Mouse (Mus musculus) CH12F3 (cell line): ENCODE data around the gene Cradd.

ENCODE experiments used
- in situ Hi-C: fragments of 300-500 bp; cut with MboI; formaldehyde crosslinking; loops from 2 replicates; pipeline ENCODE4 v1.14.3; 2020; ENCODE audit warnings: low sequenced_read_pairs

Gene Cradd

DNA sequence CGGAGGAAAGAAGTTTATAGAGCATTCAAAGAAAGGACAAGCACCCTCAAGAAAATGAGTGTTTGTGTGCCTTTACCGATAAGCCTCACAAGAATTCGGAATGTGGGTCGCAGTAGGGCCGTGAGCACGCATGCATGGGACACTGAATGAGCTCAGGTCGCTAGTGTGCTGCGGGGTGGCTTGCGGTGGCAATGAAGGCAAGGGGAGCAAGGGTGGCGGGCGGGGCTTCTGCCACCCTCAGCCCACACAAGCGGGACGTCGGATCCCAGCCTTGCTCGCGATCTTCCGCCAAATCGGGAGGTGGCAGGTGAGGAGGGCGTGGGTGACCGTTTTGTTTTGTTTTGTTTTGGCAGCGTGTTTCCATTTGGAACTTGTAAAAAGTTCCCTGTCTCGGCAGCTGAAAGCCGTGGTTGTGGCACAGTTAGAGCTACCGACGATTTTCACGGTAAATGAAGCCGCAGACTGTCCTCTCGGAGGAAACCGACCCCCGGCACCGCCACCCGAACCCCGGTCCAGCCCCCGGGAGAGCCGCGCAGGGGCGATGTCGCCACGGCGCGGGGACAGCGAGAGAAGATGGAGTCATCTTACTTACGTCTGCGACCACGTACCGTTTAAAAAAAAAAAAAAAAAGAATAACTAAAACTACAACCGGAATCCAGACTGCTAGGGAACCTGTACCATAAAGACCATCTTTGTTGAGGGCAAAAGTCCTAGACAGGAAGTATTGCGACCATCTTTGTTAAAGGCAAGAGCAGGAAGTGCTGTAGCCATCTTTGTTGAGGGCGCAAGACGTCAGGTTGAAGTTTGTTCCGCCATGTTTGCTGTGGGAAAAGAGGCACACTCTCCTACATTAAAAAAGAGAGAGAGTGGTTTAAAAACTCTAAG lies at the start of gene Cradd:
Gene Cradd (minus strand): TSS at position 741 of the 885 bp plus-strand sequence.
- in situ Hi-C loops: no loop called here

DNA sequence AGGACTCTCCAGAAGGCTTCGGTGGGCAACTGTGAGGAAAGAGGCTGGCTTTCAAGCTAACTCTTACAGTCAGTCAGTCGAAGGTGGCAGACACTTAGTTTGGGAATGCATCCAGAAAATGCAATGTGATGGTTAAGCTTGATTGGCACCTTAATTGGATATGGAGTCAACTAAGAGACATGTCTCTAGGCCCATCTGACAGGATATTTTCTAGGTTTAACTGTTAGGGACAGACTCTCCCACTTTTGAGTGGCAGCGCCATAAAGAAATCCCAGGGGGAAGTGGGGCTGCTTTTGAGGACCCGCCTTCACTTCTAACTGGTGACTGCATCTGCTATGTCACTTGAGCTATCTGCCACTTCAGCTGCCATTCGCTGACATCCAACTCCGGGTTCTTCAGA lies 49.4 kb upstream of the Cradd start:
- in situ Hi-C loops: no loop called here

DNA sequence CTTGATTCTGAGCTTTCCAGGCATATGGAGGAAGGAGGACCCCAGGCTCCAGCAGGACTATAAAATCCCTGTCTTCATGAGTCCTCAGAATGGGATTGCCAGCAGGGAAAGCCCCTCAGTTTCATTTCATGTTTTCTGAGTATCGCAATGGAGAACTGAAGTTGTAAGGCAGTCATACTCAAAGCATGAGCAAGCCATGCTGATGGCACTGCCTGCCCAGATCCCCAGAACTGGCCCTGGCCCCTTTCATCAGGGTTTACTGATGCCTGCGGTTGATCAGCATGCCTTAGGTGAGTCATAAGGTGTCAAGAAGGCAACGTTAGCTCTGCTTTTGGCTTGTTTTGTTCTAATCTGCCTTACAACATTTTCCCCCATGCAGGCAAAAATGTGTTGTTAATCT lies 48.0 kb upstream of the Cradd start:
- in situ Hi-C loops: no loop called here

DNA sequence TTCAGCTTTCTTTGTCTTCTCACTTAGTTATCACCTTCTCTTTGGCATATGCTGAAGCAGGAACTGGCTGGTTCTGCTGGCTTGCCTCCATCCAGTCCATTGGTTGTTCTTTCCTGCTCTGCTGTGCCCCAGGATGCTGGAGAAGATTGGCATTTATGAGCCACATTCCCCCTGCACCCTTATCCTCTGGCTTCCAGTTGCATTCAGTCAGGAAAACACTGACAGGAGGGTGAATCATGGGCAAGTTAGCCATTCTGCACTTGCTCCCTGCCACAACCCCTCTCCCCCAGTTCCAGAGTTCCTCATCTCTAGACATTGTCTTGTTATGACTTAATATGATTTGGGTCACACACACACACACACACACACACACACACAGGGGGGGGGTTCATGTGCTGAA lies 45.3 kb upstream of the Cradd start:
- in situ Hi-C loops: no loop called here

DNA sequence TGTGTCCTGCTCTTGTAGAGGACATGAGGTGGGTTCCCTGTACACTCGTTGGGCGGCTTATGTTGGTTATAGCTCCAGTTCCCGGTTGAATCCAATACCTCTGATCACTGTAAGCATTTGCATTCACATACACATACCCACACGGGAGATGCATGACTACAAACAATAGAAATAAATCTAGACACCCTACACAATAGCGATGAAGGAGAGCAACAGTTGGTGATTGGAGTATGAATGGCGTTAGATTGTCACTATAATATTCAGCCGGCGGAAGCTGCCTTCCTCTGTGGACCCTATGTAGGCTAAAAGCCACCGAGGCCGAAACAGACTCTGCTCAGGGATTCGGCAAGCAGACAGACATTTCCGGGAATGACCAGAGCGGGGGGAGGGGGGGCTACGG lies 44.2 kb upstream of the Cradd start:
- in situ Hi-C loops: no loop called here

DNA sequence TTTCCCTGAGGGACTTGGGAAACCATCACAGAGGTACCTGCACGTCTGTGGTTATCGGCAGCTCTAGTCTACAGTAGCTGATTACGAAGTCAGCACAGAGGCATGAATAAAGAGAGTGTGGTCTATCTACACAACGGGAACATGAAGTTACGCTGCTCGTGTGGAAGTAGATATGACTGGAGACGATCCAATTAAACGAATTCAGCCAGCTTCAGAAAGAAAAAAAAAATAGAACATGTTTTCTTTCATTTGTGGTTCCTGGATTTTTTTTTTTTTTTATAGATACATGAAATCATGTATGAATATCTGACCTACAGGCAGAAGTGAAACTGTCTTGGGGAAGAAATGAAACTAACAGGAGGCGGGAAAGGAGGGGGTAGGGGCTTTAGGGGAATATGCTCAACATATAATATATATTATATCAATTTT lies 43.7 kb upstream of the Cradd start:
- in situ Hi-C loops: no loop called here

DNA sequence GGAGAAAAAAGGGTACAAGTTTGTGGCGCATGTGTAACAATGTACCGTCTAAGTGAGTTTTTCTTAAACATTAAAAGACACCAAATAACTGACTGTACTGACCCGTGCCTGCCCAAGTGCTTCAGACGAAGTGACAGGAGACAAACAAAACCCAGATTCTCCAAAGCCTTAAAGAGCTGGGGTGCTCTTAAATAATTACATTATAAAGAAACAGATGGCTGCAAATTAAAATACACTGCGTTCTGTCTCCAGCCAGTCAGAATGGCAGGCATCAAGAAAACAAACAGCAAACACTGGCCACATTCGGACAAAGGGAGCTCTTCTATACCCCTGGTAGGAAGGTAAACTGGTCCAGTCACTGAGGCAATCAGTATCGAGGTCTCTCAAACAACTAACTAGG lies 43.3 kb upstream of the Cradd start:
- in situ Hi-C loops: no loop called here

DNA sequence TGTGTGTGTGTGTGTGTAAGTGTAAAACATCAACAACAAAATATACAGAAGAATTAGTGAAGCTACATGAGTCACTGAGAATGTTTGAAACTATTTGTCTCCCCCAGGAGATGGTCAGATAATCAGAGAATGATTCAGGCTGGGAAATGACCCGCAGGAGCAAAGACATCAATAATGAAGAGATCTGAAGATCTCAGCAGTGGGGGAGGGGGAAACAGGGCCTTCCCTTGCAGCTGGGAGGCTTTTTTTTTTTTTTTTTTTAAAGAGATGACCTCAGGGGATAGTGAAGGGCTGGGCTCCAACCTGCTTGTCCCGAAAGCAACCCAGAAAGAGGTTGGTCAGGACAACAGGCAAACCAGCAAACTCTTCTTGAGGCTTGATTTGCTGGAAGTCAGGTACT lies 38.4 kb upstream of the Cradd start:
- in situ Hi-C loops: no loop called here

DNA sequence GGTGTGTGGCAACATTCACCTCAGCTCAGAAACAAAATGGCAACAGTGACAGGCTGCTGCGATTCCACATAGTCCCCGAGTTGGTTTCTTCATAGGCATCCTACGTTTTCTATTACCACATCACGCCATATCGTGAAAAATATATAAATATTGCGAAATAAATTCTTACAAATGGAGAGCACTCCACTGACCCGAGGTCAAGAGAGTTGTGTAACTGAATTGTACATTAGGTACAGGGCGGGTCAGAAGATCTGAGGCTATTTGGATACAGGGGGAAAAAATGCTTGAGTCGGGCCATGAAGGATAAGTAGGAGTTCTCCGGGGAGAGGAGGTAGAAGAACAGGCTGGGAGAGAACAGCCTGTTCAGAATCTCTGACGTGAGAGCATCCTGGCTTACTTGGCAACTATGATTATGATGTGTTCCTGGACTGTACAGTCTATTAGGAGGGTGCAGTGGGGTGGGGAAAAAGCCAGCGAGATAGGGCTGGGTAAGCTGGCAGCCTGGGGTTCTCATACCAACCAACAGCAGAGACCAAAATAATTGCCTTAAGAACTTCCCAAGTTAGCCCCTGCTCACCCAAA lies 37.4 kb upstream of the Cradd start:
- in situ Hi-C loops: no loop called here

DNA sequence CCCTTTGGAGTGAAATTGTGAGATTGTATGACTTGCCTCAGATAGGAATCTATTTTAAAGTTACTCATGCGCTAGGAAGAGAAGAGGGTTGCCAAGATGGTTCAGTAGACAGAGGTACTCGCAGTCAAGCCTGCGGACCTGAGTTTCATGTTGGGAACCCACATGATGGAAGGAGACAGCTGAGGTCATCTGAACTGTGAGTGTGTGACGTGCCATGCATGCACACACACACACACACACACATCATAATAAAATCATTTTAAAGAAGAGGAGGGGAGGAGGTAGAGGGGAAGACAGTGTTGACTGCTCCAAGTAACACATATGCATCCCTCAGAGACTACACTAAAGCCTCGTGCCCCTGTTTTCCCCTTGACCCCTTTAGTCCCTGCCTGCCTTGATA lies 36.1 kb upstream of the Cradd start:
- in situ Hi-C loops: no loop called here

DNA sequence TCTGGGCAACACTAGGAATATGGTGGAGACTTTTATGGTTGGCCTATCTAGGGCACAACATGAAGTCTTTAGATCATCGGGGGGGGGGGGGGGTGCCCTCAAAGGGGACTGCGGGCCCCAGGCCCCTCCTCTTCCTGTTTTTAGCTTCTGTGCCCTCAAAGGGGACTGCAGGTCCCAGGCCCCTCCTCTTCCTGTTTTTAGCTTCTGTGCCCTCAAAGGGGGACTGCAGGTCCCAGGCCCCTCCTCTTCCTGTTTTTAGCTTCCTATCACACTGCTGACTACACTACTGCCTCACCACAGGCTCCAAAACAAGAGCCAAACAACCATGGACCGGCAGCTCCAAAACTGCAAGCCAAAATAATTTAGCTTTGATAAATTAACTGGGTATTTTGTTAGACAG lies 33.8 kb upstream of the Cradd start:
- in situ Hi-C loops: no loop called here

DNA sequence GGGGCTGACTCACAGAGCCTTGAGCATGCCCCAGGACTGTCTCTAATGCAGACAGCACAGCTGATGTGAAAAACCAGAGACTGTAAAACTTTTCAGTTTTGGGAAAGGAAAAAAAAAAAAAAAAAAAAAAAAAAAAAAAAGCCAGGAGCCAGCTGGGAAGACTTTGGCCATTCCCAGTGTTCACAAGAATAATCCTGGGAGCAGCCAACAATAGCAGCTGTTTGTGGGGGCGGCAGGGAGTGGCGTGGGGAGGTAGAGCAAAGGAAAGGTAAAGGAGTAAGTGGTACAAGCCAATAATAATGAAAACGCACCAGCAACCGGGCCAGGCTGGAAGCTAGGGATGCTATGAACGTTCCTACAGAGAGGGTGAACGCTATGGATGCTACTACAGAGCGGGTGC lies 32.8 kb upstream of the Cradd start:
- in situ Hi-C loops: no loop called here

DNA sequence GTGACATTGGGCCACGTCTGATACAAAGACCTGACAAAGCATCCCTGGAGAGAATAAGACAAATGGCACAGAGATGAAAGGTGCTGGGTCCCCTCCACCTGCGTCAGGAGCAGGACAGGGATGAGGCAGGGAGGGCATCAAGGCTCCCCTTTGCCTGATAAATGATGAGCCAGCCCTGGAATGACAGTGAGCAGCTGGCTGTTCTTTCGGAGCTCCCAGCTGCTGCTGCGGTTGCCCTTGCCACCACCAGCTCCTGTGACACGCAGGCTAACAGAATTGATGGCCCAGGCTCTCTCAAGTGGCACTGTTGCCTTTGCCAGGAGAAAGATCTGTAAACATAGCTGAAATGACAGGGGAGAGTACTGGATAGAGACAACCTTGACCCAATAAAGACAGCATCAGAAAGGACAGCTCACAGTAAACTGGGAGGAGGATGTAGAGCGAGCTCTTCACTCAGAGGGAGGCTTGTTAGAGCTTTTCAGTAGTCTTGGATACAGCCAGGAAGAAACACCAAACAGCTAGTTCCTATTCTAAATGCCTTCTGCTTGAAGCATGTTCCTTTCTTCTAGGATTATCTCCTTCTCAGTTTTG lies 31.8 kb upstream of the Cradd start:
- in situ Hi-C loops: no loop called here

DNA sequence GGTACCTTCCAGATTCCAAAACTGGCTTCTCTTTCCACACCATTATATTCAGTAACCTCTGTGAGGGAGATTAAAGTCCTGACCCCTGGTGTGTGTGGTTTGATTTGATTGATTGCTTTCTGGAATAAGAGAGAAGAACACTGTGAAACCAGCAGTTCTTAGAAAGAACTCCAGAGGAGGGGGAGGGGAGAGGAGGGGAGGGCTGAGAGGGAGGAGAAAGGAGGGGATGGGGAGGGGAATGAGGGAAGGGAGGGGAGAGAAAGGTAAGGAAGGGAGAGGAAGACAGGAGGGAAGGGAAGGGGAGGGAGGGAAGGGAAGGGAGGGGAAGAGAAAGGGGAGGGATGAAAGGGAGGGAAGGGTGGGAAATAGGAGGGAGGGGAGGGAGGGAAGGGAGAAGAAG lies 30.7 kb upstream of the Cradd start:
- in situ Hi-C loops: no loop called here

DNA sequence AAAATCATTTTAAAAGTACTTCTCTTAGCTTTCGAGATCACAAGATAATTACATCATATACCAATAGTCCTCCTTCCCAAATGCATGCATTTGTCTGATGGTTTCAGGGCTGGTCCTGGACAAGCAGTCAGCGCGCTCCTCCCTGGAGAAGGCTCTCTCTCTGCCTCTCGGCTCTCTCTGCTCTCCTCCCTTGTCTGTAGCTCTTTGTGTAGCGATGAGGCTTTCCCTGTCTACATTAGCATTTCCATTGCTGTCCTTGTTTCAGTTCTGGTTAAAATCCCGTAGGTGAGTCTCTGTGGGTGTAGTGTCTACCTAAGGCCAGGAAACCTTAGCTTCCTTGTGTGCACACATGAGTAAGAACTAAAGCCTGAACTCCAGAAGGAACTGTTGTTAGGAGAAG lies 30.1 kb upstream of the Cradd start:
- in situ Hi-C loops: no loop called here

DNA sequence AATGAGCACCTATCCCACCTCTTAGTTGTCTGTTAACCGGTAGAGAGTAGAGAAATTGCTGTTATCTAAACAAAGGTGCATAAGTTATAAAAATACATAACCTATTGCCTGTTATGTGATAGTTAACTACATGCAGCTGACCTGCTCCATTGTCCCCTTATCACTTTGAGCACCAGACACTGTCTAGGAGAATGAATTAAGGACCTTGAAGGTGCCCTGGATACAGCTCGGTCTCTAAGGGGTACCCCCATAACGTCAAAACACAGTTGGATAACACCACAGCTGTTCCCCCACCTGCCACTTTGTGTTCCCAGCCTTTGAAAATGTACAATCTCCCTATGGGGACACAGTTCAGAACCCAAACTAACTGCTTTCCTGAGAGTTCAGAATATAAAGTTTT lies 24.5 kb upstream of the Cradd start:
- in situ Hi-C loops: no loop called here

DNA sequence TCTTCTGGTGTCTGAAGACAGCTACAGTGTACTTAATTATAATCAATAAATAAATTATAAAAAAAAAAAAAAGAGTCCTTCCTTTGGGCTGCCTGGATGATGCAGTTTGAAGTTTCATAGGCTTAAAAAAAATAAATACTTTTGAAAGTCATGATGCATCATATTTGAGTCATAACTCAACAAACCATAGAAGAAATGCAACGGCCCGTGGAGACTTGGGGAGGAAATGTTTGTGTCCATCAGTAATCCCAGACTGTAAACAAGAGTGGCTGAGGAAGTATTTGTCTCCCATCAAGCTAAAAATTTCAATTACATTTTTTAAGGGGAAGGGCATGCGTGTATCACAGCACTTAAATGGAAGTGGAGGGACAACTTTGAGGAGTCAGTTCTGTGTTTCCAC lies 23.8 kb upstream of the Cradd start:
- in situ Hi-C loops: no loop called here

DNA sequence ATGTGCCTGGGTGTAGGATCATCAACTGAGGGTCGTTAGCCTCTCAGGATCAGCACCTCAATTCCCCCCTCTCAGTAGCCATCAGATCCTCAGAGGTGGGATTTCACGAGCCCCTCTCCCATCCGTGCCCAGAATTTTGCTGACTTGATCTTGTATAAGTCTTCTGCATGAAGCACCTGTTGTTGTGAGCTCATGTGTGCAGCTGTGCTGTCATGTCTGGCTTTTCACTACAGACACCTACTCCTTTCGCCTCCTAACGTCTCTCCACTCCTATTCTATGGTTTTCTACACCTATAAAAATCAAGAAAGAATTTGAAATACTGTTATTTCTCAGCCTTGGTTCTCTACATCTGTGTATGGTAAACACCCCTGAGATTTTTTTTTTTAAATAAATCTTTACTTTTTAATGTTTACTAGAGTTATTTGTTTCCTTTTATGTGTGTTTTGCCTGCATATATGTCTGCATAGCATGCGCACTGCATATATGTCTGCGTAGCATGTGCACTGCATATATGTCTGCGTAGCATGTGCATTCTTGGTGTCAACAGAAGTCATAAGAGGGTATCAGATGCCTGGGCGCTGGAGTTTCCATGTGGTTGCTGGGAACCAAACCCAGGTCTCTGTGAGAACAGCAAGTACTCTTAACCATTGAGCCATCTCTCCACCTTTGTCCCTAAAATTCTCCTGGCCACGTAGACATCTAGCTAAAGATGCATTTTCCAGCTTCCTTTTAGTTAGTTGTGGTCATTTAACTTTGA lies 19.1 kb upstream of the Cradd start:
- in situ Hi-C loops: no loop called here

DNA sequence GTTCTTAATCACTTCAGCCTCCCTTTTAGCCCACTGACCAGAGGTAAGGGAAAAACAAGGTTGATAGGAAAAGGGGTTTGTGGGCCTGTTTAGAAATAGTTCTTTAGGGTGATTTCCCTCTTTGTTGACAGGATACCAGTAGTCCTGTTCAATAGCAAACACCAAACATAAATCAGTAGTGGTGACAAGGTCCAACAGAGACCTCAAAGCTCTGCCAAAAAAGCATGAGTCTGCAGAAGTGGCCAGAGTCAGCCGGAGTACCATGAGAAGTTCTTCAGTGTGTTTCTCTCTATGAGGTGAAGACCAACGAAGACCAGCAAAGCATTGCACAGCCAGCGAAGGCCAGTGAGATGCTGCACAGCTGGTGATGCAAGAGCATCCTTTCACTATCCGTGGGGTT lies 16.7 kb upstream of the Cradd start:
- in situ Hi-C loops: no loop called here

DNA sequence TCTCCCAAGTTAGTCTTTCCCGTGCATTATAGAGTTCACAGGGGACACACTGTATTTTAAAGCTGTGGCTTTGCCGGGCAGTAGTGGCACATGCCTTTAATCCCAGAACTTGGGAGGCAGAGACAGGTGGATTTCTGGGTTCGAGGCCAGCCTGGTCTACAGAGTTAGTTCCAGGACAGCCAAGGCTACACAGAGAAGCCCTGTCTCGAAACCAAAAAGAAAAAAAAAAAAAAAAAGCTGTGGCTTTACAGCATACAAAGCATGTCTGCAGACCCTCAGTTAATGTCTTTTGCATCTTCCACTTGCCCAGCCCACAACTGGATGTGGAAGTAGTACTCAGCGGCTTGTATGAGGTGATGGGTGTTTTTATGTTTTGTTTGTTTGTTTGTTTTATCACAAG lies 13.7 kb upstream of the Cradd start:
- in situ Hi-C loops: no loop called here

DNA sequence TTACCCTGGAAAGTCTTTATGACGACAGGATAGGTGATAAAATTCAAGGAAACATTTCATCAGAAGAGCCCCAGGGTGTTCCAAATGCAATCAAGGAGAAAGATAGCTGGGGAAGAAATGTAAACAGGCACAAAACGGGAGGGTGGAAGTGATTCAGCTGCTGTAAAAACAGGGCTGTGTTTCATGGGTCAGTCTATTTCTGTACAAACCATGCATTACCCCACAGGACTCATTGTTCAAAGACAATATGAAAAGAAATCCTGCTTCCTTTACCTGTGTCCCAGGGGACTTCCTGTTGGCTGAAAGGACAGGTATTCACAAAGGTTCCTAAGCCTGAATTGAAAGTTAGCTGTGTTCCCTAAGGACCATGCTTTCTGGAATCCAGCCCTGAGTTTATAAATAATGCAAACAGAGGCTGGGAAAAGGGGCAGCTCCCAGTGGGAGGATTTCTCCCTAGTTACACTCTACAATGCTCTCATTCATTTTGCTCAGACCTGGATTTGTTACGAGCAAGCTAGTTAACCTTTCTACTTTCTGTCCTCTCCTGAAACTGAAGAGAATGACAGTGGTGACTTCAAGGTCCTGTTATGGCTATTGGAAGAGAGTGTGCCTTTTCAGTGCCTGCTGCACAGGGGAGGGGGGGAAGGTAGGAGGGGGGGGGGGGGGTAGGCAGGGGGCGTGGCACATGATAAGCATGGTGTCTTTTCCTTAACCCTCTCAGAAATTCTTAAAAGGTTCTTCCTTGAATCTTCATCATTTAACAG lies 13.0 kb upstream of the Cradd start:
- in situ Hi-C loops: no loop called here
